Mouse (Mus musculus): Measurements from ENCODE around the gene Zfp536. TPM values are rescaled to one million over a fixed set of nuclear protein-coding genes. Genes with fewer than 3 reads are reported as not detected.

Gene Zfp536
- polyA plus RNA-seq, 1 experiment from 2014 or later, result 4.9 TPM

GRCm38 (mm10) chr7:37544011-37544410, 229.4 kb downstream of the Zfp536 start:
- H3K9ac ChIP-seq, result no peak overlapping the region
- no peak overlapping the region for H3K27ac ChIP-seq
- H3K36me3 ChIP-seq, result no peaks in the 10 kb centered on the region
- H3K4me3 ChIP-seq, result no peak overlapping the region
- H3K27me3 ChIP-seq, result no peaks in the 10 kb centered on the region
- ATAC-seq (replicated peaks; ENCODE audit: insufficient number of reproducible peaks, insufficient read depth, low FRiP score, low read depth), result no peak
- no peaks in the 10 kb centered on the region for H3K9me3 ChIP-seq (replicated peaks)
- WGBS, result 40% methylated on average over 6 of the region's 6 CpGs
- no peak overlapping the region for H3K4me2 ChIP-seq
- H3K4me1 ChIP-seq (replicated peaks), result no peaks in the 10 kb centered on the region

- Histone ChIP-seq H3K4me3 (no peak overlapping the region), H3K27me3 (no peaks in the 10 kb centered on the region), H3K4me1 (replicated peaks) (no peaks in the 10 kb centered on the region), H3K9me3 (replicated peaks) (no peaks in the 10 kb centered on the region), H3K9ac (no peak overlapping the region), H3K27ac (no peak overlapping the region), H3K36me3 (no peaks in the 10 kb centered on the region), H3K4me2 (no peak overlapping the region)
- WGBS, result 78% methylated on average over 7 of the region's 7 CpGs
- no peak for ATAC-seq (replicated peaks; ENCODE audit: insufficient number of reproducible peaks, insufficient read depth, low FRiP score, low read depth)
These were observed 230.5 kb downstream of the Zfp536 start for GRCm38 (mm10) chr7:37542951-37543350.

DNA sequence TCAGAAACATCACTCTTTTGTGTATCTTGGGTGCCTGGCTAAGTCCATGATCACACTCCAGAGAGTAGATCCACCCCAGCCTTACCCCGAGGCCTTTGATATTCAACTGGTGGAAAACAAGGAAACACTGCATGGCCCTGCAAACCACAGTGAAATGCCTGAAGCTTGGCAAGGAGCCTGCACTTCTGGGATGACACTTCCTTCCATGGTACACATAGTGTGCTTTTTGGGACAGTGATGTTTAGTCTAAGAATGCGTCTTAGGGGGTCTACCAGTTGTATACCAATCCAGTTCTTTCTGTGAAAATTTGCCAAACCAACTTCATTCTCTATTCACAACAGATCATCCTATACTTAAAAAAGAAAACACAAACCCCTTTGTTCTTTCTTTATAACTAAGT, 242.3 kb downstream of the Zfp536 start:
- H3K36me3 ChIP-seq, result no peaks in the 10 kb centered on the region
- H3K4me1 ChIP-seq (replicated peaks), result peaks cover 4% of the 10 kb centered on the region; the same call in 1 of the 2 replicates
- WGBS, result 81% methylated on average over 2 of the region's 2 CpGs
- no peak overlapping the region for H3K4me2 ChIP-seq
- H3K9ac ChIP-seq, result no peak overlapping the region
- H3K27ac ChIP-seq, result no peak overlapping the region
- no peaks in the 10 kb centered on the region for H3K27me3 ChIP-seq
- no peak for ATAC-seq (replicated peaks; ENCODE audit: insufficient number of reproducible peaks, insufficient read depth, low FRiP score, low read depth)
- no peaks in the 10 kb centered on the region for H3K9me3 ChIP-seq (replicated peaks)
- no peak overlapping the region for H3K4me3 ChIP-seq

- Histone ChIP-seq H3K27me3 (no peaks in the 10 kb centered on the region), H3K36me3 (no peaks in the 10 kb centered on the region), H3K9me3 (replicated peaks) (no peaks in the 10 kb centered on the region), H3K4me2 (no peak overlapping the region), H3K4me3 (no peak overlapping the region), H3K9ac (no peak overlapping the region), H3K4me1 (replicated peaks) (no peaks in the 10 kb centered on the region), H3K27ac (no peak overlapping the region)
- 87% methylated on average over 9 of the region's 9 CpGs for WGBS
- ATAC-seq (replicated peaks; ENCODE audit: insufficient number of reproducible peaks, insufficient read depth, low FRiP score, low read depth), result no peak
These were observed 245.1 kb downstream of the Zfp536 start for GRCm38 (mm10) chr7:37528311-37528710.

- H3K9ac ChIP-seq, result no peak overlapping the region
- H3K27ac ChIP-seq, result no peak overlapping the region
- ATAC-seq (replicated peaks; ENCODE audit: insufficient number of reproducible peaks, insufficient read depth, low FRiP score, low read depth), result no peak
These were observed 245.6 kb downstream of the Zfp536 start for GRCm38 (mm10) chr7:37527890-37528289.

GRCm38 (mm10) chr7:37521407-37521806, 252.0 kb downstream of the Zfp536 start:
- Histone ChIP-seq H3K27me3 (0 out of 2 replicates have a peak, but pooled peaks cover 3% of the 10 kb centered on the region), H3K9ac (no peak overlapping the region), H3K4me3 (no peak overlapping the region), H3K4me2 (no peak overlapping the region), H3K9me3 (replicated peaks) (no peaks in the 10 kb centered on the region), H3K27ac (no peak overlapping the region), H3K36me3 (no peaks in the 10 kb centered on the region), H3K4me1 (replicated peaks) (no peaks in the 10 kb centered on the region)
- 62% methylated on average over 2 of the region's 2 CpGs for WGBS
- ATAC-seq (replicated peaks; ENCODE audit: insufficient number of reproducible peaks, insufficient read depth, low FRiP score, low read depth), result no peak

More at GRCm38 (mm10) chr7:37527890-37528289, 245.6 kb downstream of the Zfp536 start:
- Histone ChIP-seq H3K36me3 (no peaks in the 10 kb centered on the region), H3K4me1 (replicated peaks) (no peaks in the 10 kb centered on the region), H3K4me2 (no peak overlapping the region), H3K9me3 (replicated peaks) (no peaks in the 10 kb centered on the region), H3K27me3 (no peaks in the 10 kb centered on the region), H3K4me3 (no peak overlapping the region)
- WGBS, result 38% methylated on average over 2 of the region's 2 CpGs

- Histone ChIP-seq H3K27me3 (no peaks in the 10 kb centered on the region), H3K9ac (no peak overlapping the region), H3K4me3 (no peak overlapping the region), H3K27ac (no peak overlapping the region), H3K9me3 (replicated peaks) (no peaks in the 10 kb centered on the region), H3K4me2 (no peak overlapping the region), H3K4me1 (replicated peaks) (no peaks in the 10 kb centered on the region), H3K36me3 (no peaks in the 10 kb centered on the region)
- no peak for ATAC-seq (replicated peaks; ENCODE audit: insufficient number of reproducible peaks, insufficient read depth, low FRiP score, low read depth)
- 74% methylated on average over 8 of the region's 8 CpGs for WGBS
These were observed 262.3 kb downstream of the Zfp536 start for GRCm38 (mm10) chr7:37510933-37511675.

DNA sequence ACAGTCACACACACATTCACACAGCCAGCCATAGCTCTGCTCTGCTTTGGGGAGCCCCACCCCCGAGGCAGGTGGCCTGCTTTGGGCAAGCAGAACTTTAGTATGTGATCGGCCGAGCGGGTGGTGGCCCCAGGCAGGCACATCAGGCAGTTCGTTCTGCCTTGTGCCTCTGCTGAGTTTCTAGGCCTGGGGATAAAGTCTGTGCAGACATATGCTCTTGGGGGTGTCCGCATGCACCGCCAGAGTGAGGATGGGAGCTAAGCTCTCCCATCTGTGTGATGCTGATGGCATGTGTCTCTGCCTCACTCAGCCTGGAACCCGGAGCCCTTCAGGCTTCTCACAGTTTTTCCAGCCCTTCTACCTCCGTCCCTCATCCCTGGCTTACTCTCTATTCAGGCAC, 263.7 kb downstream of the Zfp536 start:
- Histone ChIP-seq H3K4me1 (replicated peaks) (no peaks in the 10 kb centered on the region), H3K27ac (no peak overlapping the region), H3K27me3 (no peaks in the 10 kb centered on the region), H3K4me2 (no peak overlapping the region), H3K9ac (no peak overlapping the region), H3K4me3 (no peak overlapping the region), H3K9me3 (replicated peaks) (no peaks in the 10 kb centered on the region), H3K36me3 (no peaks in the 10 kb centered on the region)
- no peak for ATAC-seq (replicated peaks; ENCODE audit: insufficient number of reproducible peaks, insufficient read depth, low FRiP score, low read depth)
- WGBS, result 74% methylated on average over 9 of the region's 9 CpGs

DNA sequence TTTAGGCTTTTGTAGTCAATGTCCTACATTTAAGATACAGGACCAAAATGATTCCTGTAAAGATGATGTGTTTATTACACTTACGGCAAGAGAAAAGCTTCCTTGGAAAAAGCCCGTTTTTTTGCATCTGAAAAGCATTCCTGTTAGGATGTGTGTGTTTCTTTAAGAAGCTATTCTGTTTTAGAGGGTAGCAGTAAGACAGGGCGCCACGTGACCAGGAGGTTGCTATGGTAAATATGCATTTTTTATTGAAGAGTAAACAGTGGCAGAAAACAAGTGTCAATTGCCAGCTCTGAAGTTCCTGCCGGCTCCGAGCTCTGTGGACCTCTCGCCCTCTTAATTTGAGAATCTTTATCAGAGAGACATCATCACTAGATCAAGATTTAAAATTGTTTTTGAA, 267.9 kb downstream of the Zfp536 start:
- H3K27ac ChIP-seq, result no peak overlapping the region
- H3K9me3 ChIP-seq (replicated peaks), result no peaks in the 10 kb centered on the region
- H3K36me3 ChIP-seq, result no peaks in the 10 kb centered on the region
- H3K27me3 ChIP-seq, result no peaks in the 10 kb centered on the region
- H3K9ac ChIP-seq, result no peak overlapping the region
- no peak overlapping the region for H3K4me3 ChIP-seq
- no peak for ATAC-seq (replicated peaks; ENCODE audit: insufficient number of reproducible peaks, insufficient read depth, low FRiP score, low read depth)
- no peak overlapping the region for H3K4me2 ChIP-seq
- 72% methylated on average over 7 of the region's 7 CpGs for WGBS
- H3K4me1 ChIP-seq (replicated peaks), result no peaks in the 10 kb centered on the region

DNA sequence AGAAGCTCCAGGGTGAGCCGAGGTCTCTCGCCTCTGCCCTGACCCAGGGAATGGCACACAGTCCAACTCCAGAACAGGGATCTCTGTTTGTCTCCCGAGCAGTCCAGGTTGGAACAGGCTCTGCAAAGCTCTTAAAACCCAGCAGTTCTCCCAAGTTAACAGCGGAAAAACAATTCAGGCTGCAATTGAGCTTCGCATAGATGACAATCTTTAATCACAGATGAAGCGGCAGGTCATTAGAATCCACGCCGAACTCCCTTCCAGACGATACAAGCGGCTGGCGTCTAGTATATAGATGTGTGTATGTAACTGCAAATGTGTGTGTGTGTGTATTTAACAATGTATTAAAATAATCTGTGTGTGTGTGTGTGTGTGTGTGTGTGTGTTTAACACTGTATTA, 268.3 kb downstream of the Zfp536 start:
- 82% methylated on average over 11 of the region's 11 CpGs for WGBS

GRCm38 (mm10) chr7:37498881-37499280, 274.6 kb downstream of the Zfp536 start:
- Histone ChIP-seq H3K36me3 (no peaks in the 10 kb centered on the region), H3K27ac (no peak overlapping the region), H3K4me3 (no peak overlapping the region), H3K27me3 (no peaks in the 10 kb centered on the region), H3K9me3 (replicated peaks) (no peaks in the 10 kb centered on the region), H3K9ac (no peak overlapping the region), H3K4me1 (replicated peaks) (no peaks in the 10 kb centered on the region), H3K4me2 (no peak overlapping the region)
- no peak for ATAC-seq (replicated peaks; ENCODE audit: insufficient number of reproducible peaks, insufficient read depth, low FRiP score, low read depth)
- WGBS, result 58% methylated on average over 5 of the region's 5 CpGs

More for the DNA sequence above, 268.3 kb downstream of the Zfp536 start:
- Histone ChIP-seq H3K4me3 (no peak overlapping the region), H3K9me3 (replicated peaks) (no peaks in the 10 kb centered on the region), H3K9ac (no peak overlapping the region), H3K36me3 (no peaks in the 10 kb centered on the region), H3K4me1 (replicated peaks) (no peaks in the 10 kb centered on the region), H3K4me2 (no peak overlapping the region), H3K27me3 (no peaks in the 10 kb centered on the region), H3K27ac (no peak overlapping the region)
- no peak for ATAC-seq (replicated peaks; ENCODE audit: insufficient number of reproducible peaks, insufficient read depth, low FRiP score, low read depth)

DNA sequence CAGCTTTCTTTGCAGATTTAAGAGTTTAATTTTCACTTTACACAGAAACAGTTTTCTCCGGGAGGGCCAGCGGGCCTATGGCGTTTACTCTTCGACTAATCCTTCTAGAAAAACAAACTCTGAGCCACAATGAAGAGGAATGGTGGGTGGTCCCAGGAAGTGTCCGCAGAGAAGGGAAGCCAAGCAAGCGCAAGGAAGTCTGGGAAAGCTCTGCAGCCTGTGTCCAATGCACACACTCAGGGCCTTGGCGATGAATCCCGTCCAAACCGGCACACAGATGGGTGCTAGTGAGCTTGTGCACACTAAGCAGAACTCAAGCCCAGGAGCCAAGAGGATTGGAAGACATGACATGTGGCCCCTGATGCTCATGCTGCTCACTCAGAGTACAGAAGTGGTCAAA, 276.9 kb downstream of the Zfp536 start:
- no peak overlapping the region for H3K9ac ChIP-seq
- whole genome bisulfite sequencing, result 73% methylated on average over 9 of the region's 9 CpGs
- H3K27ac ChIP-seq, result no peak overlapping the region
- no peaks in the 10 kb centered on the region for H3K9me3 ChIP-seq (replicated peaks)
- H3K4me3 ChIP-seq, result no peak overlapping the region
- ATAC-seq (replicated peaks; ENCODE audit: insufficient number of reproducible peaks, insufficient read depth, low FRiP score, low read depth), result no peak
- no peaks in the 10 kb centered on the region for H3K27me3 ChIP-seq
- H3K36me3 ChIP-seq, result no peaks in the 10 kb centered on the region
- no peaks in the 10 kb centered on the region for H3K4me1 ChIP-seq (replicated peaks)
- H3K4me2 ChIP-seq, result no peak overlapping the region

Measured in heart, embryonic 15.5 days (tissue).